Mouse (Mus musculus): ENCODE measurements around the gene Ajuba. TPM values are rescaled to one million over a fixed set of nuclear protein-coding genes. Genes with fewer than 3 reads are reported as not detected.

Gene Ajuba
- polyA plus RNA-seq, 1 experiment from 2014 or later: 52.8 TPM

GRCm38 (mm10) chr14:54569451-54570392 is 7.6 kb downstream of the Ajuba start:
- Histone ChIP-seq H3K9ac (no peak overlapping the region; the same call in 1 of the 2 replicates), H3K4me1 (peaks cover 43% of the 10 kb centered on the region), H3K9me3 (no peaks in the 10 kb centered on the region), H3K27ac (peak overlapping the region; percentile 61), H3K4me2 (no peak overlapping the region), H3K4me3 (no peak overlapping the region), H3K27me3 (no peaks in the 10 kb centered on the region), H3K36me3 (peaks cover 54% of the 10 kb centered on the region)
- ATAC-seq (ENCODE audit: borderline replicate concordance, extremely low read depth, low FRiP score, low TSS enrichment): no peak
- WGBS: 59% methylated on average over 17 of the region's 17 CpGs

GRCm38 (mm10) chr14:54568694-54569414 is 8.5 kb downstream of the Ajuba start:
- Histone ChIP-seq H3K9me3 (no peaks in the 10 kb centered on the region), H3K4me2 (no peak overlapping the region), H3K27ac (peak overlapping the region; percentile 61), H3K36me3 (peaks cover 54% of the 10 kb centered on the region), H3K27me3 (no peaks in the 10 kb centered on the region), H3K4me3 (no peak overlapping the region), H3K4me1 (peaks cover 34% of the 10 kb centered on the region), H3K9ac (no peak overlapping the region)
- 69% methylated on average over 15 of the region's 15 CpGs for WGBS
- ATAC-seq (ENCODE audit: borderline replicate concordance, extremely low read depth, low FRiP score, low TSS enrichment): no peak

GRCm38 (mm10) chr14:54560527-54561242 is 16.7 kb downstream of the Ajuba start:
- WGBS: 78% methylated on average over 14 of the region's 14 CpGs
- no peaks in the 10 kb centered on the region for H3K4me1 ChIP-seq
- no peaks in the 10 kb centered on the region for H3K27me3 ChIP-seq
- H3K9me3 ChIP-seq: no peaks in the 10 kb centered on the region
- no peak overlapping the region for H3K4me3 ChIP-seq
- no peak for ATAC-seq (ENCODE audit: borderline replicate concordance, extremely low read depth, low FRiP score, low TSS enrichment)
- H3K9ac ChIP-seq: no peak overlapping the region
- no peaks in the 10 kb centered on the region for H3K36me3 ChIP-seq
- no peak overlapping the region for H3K4me2 ChIP-seq
- no peak overlapping the region for H3K27ac ChIP-seq

GRCm38 (mm10) chr14:54557330-54557729 is 20.0 kb downstream of the Ajuba start:
- Histone ChIP-seq H3K9ac (no peak overlapping the region), H3K4me3 (no peak overlapping the region), H3K27me3 (no peaks in the 10 kb centered on the region), H3K4me2 (no peak overlapping the region), H3K9me3 (no peaks in the 10 kb centered on the region), H3K27ac (no peak overlapping the region), H3K36me3 (no peaks in the 10 kb centered on the region), H3K4me1 (peaks cover 5% of the 10 kb centered on the region; the same call in 1 of the 2 replicates)
- 59% methylated on average over 8 of the region's 8 CpGs for WGBS
- no peak for ATAC-seq (ENCODE audit: borderline replicate concordance, extremely low read depth, low FRiP score, low TSS enrichment)

GRCm38 (mm10) chr14:54553975-54554769 is 23.2 kb downstream of the Ajuba start, which contains the start of gene Haus4:
TSS of gene Haus4 (minus strand) at chr14:54554616.
- H3K9ac ChIP-seq: peak within 1 kb of the TSS; percentile 71
- peak within 1 kb of the TSS; percentile 84 for H3K4me2 ChIP-seq
- H3K4me3 ChIP-seq: peak within 1 kb of the TSS; percentile 50
- peaks cover 21% of the 10 kb centered on the region for H3K36me3 ChIP-seq
- no peaks in the 10 kb centered on the region for H3K27me3 ChIP-seq
- peak within 1 kb of the TSS; percentile 90 for H3K27ac ChIP-seq
- under 1% methylated on average over 76 of the region's 76 CpGs for WGBS
- ATAC-seq (ENCODE audit: borderline replicate concordance, extremely low read depth, low FRiP score, low TSS enrichment): peak; percentile 95
- peaks cover 5% of the 10 kb centered on the region; the same call in 1 of the 2 replicates for H3K4me1 ChIP-seq
- H3K9me3 ChIP-seq: no peaks in the 10 kb centered on the region

- Histone ChIP-seq H3K9ac (peak overlapping the region; percentile 71), H3K9me3 (no peaks in the 10 kb centered on the region), H3K4me1 (peaks cover 5% of the 10 kb centered on the region; the same call in 1 of the 2 replicates), H3K27ac (peak overlapping the region; percentile 90), H3K4me2 (peak overlapping the region; percentile 84), H3K36me3 (peaks cover 27% of the 10 kb centered on the region), H3K4me3 (peak overlapping the region; percentile 50), H3K27me3 (no peaks in the 10 kb centered on the region)
- 3% methylated on average over 21 of the region's 21 CpGs for WGBS
- no peak for ATAC-seq (ENCODE audit: borderline replicate concordance, extremely low read depth, low FRiP score, low TSS enrichment)
Measured at GRCm38 (mm10) chr14:54553454-54553974, 23.8 kb downstream of the Ajuba start.

GRCm38 (mm10) chr14:54544703-54545102 is 32.7 kb downstream of the Ajuba start:
- H3K4me3 ChIP-seq: no peak overlapping the region
- no peak for ATAC-seq (ENCODE audit: borderline replicate concordance, extremely low read depth, low FRiP score, low TSS enrichment)
- H3K27ac ChIP-seq: no peak overlapping the region
- H3K9me3 ChIP-seq: no peaks in the 10 kb centered on the region
- no peaks in the 10 kb centered on the region for H3K27me3 ChIP-seq
- WGBS: 72% methylated on average over 5 of the region's 5 CpGs
- H3K36me3 ChIP-seq: peaks cover 49% of the 10 kb centered on the region
- H3K4me2 ChIP-seq: no peak overlapping the region
- no peak overlapping the region for H3K9ac ChIP-seq
- no peaks in the 10 kb centered on the region for H3K4me1 ChIP-seq

GRCm38 (mm10) chr14:54540771-54541170 is 36.6 kb downstream of the Ajuba start:
- H3K27me3 ChIP-seq: no peaks in the 10 kb centered on the region
- no peaks in the 10 kb centered on the region for H3K4me1 ChIP-seq
- H3K27ac ChIP-seq: no peak overlapping the region
- no peak overlapping the region for H3K4me3 ChIP-seq
- no peaks in the 10 kb centered on the region for H3K9me3 ChIP-seq
- ATAC-seq (ENCODE audit: borderline replicate concordance, extremely low read depth, low FRiP score, low TSS enrichment): no peak
- H3K36me3 ChIP-seq: peaks cover 23% of the 10 kb centered on the region
- 66% methylated on average over 11 of the region's 11 CpGs for WGBS
- no peak overlapping the region for H3K9ac ChIP-seq
- no peak overlapping the region for H3K4me2 ChIP-seq

GRCm38 (mm10) chr14:54538580-54538979 is 38.8 kb downstream of the Ajuba start:
- Histone ChIP-seq H3K27me3 (no peaks in the 10 kb centered on the region), H3K4me3 (no peak overlapping the region), H3K4me2 (no peak overlapping the region), H3K4me1 (no peaks in the 10 kb centered on the region), H3K27ac (no peak overlapping the region), H3K9me3 (no peaks in the 10 kb centered on the region), H3K9ac (no peak overlapping the region), H3K36me3 (peaks cover 9% of the 10 kb centered on the region; the same call in 1 of the 2 replicates)
- ATAC-seq (ENCODE audit: borderline replicate concordance, extremely low read depth, low FRiP score, low TSS enrichment): no peak
- 100% methylated on average over 2 of the region's 2 CpGs for WGBS

GRCm38 (mm10) chr14:54528446-54529111 is 48.8 kb downstream of the Ajuba start:
- H3K27ac ChIP-seq: no peak overlapping the region

More at GRCm38 (mm10) chr14:54528446-54529111, 48.8 kb downstream of the Ajuba start:
- ATAC-seq (ENCODE audit: borderline replicate concordance, extremely low read depth, low FRiP score, low TSS enrichment): peak; percentile 39; the same call in 1 of the 2 replicates
- WGBS: 13% methylated on average over 17 of the region's 17 CpGs
- H3K9me3 ChIP-seq: no peaks in the 10 kb centered on the region
- H3K4me1 ChIP-seq: peaks cover 17% of the 10 kb centered on the region
- H3K27me3 ChIP-seq: no peaks in the 10 kb centered on the region
- no peaks in the 10 kb centered on the region for H3K36me3 ChIP-seq
- no peak overlapping the region for H3K9ac ChIP-seq
- H3K4me2 ChIP-seq: peak overlapping the region; percentile 71
- no peak overlapping the region for H3K4me3 ChIP-seq

Measured in lung, embryonic 15.5 days (tissue).